Mouse (Mus musculus): Measurements from ENCODE around the gene Zwilch. TPM values are rescaled to one million over a fixed set of nuclear protein-coding genes. Genes with fewer than 3 reads are reported as not detected.
"Not testable (repeated sequence)": the region's sequence is repeated elsewhere in the genome, so short reads cannot be mapped to it uniquely, and the experiment has no call there.

Zwilch gene
- polyA plus RNA-seq, 1 experiment from 2014 or later = 18.6 TPM

- not testable (repeated sequence) for ATAC-seq (ENCODE audit: insufficient number of reproducible peaks, insufficient read depth, low FRiP score, low read depth); H3K4me3 ChIP-seq (ENCODE audit: control insufficient read depth in 1 of 2, insufficient read depth in 1 of 2, low read depth in 1 of 2, low read length in 2 of 2)
Observed at GRCm38 (mm10) chr9:64124846-64125245, 48.1 kb downstream of the Zwilch start.

GRCm38 (mm10) chr9:64122601-64123000, 50.3 kb downstream of the Zwilch start:
- WGBS = 84% methylated on average over 10 of the region's 10 CpGs

More at GRCm38 (mm10) chr9:64124846-64125245, 48.1 kb downstream of the Zwilch start:
- not testable (repeated sequence) for H3K27me3 ChIP-seq (ENCODE audit: control insufficient read depth, insufficient read depth, low read length); H3K36me3 ChIP-seq (ENCODE audit: control insufficient read depth, insufficient read depth, low read length); H3K4me2 ChIP-seq (ENCODE audit: low read length); H3K9me3 ChIP-seq (ENCODE audit: control insufficient read depth, low read length); H3K27ac ChIP-seq (replicated peaks in 1 of 2; ENCODE audit: control insufficient read depth in 1 of 2, insufficient read depth in 1 of 2, low read depth in 2 of 2, low read length in 2 of 2); H3K9ac ChIP-seq (ENCODE audit: low read length); H3K4me1 ChIP-seq (ENCODE audit: control insufficient read depth in 2 of 2, insufficient read depth in 2 of 2, low read length in 2 of 2)
- 58% methylated on average over 3 of the region's 3 CpGs for WGBS

GRCm38 (mm10) chr9:64120584-64121277, 52.2 kb downstream of the Zwilch start:
- H3K27me3 ChIP-seq (ENCODE audit: control insufficient read depth, insufficient read depth, low read length) = no peaks in the 10 kb centered on the region
- H3K9ac ChIP-seq (ENCODE audit: low read length) = no peak overlapping the region
- no peak overlapping the region for H3K27ac ChIP-seq (replicated peaks in 1 of 2; ENCODE audit: control insufficient read depth in 1 of 2, insufficient read depth in 1 of 2, low read depth in 2 of 2, low read length in 2 of 2)
- 43% methylated on average over 11 of the region's 11 CpGs for WGBS
- H3K9me3 ChIP-seq (ENCODE audit: control insufficient read depth, low read length) = no peaks in the 10 kb centered on the region
- H3K4me2 ChIP-seq (ENCODE audit: low read length) = no peak overlapping the region
- peaks cover 5 to 10% of the 10 kb centered on the region in 2 experiments; a peak in 3 of 4 replicates for H3K4me1 ChIP-seq (ENCODE audit: control insufficient read depth in 2 of 2, insufficient read depth in 2 of 2, low read length in 2 of 2)
- H3K36me3 ChIP-seq (ENCODE audit: control insufficient read depth, insufficient read depth, low read length) = no peaks in the 10 kb centered on the region
- ATAC-seq (ENCODE audit: insufficient number of reproducible peaks, insufficient read depth, low FRiP score, low read depth) = no peak
- H3K4me3 ChIP-seq (ENCODE audit: control insufficient read depth in 1 of 2, insufficient read depth in 1 of 2, low read depth in 1 of 2, low read length in 2 of 2) = no peak overlapping the region

More at GRCm38 (mm10) chr9:64122601-64123000, 50.3 kb downstream of the Zwilch start:
- Histone ChIP-seq H3K4me3 (ENCODE audit: control insufficient read depth in 1 of 2, insufficient read depth in 1 of 2, low read depth in 1 of 2, low read length in 2 of 2) (no peak overlapping the region), H3K9ac (ENCODE audit: low read length) (no peak overlapping the region), H3K4me1 (ENCODE audit: control insufficient read depth in 2 of 2, insufficient read depth in 2 of 2, low read length in 2 of 2) (peaks cover 3 to 5% of the 10 kb centered on the region in 2 experiments; a peak in 3 of 4 replicates), H3K36me3 (ENCODE audit: control insufficient read depth, insufficient read depth, low read length) (no peaks in the 10 kb centered on the region), H3K27me3 (ENCODE audit: control insufficient read depth, insufficient read depth, low read length) (no peaks in the 10 kb centered on the region), H3K9me3 (ENCODE audit: control insufficient read depth, low read length) (no peaks in the 10 kb centered on the region), H3K27ac (replicated peaks in 1 of 2; ENCODE audit: control insufficient read depth in 1 of 2, insufficient read depth in 1 of 2, low read depth in 2 of 2, low read length in 2 of 2) (no peak overlapping the region), H3K4me2 (ENCODE audit: low read length) (no peak overlapping the region)
- ATAC-seq (ENCODE audit: insufficient number of reproducible peaks, insufficient read depth, low FRiP score, low read depth) = no peak

GRCm38 (mm10) chr9:64119898-64120297, 53.0 kb downstream of the Zwilch start:
- Histone ChIP-seq H3K36me3 (ENCODE audit: control insufficient read depth, insufficient read depth, low read length) (no peaks in the 10 kb centered on the region), H3K4me1 (ENCODE audit: control insufficient read depth in 2 of 2, insufficient read depth in 2 of 2, low read length in 2 of 2) (peaks cover 7 to 12% of the 10 kb centered on the region in 2 experiments), H3K4me2 (ENCODE audit: low read length) (no peak overlapping the region), H3K4me3 (ENCODE audit: control insufficient read depth in 1 of 2, insufficient read depth in 1 of 2, low read depth in 1 of 2, low read length in 2 of 2) (no peak overlapping the region), H3K9me3 (ENCODE audit: control insufficient read depth, low read length) (no peaks in the 10 kb centered on the region), H3K9ac (ENCODE audit: low read length) (no peak overlapping the region), H3K27me3 (ENCODE audit: control insufficient read depth, insufficient read depth, low read length) (no peaks in the 10 kb centered on the region), H3K27ac (replicated peaks in 1 of 2; ENCODE audit: control insufficient read depth in 1 of 2, insufficient read depth in 1 of 2, low read depth in 2 of 2, low read length in 2 of 2) (no peak overlapping the region)
- ATAC-seq (ENCODE audit: insufficient number of reproducible peaks, insufficient read depth, low FRiP score, low read depth) = no peak
- WGBS = 28% methylated on average over 8 of the region's 8 CpGs

- Histone ChIP-seq H3K27me3 (ENCODE audit: control insufficient read depth, insufficient read depth, low read length) (no peaks in the 10 kb centered on the region), H3K4me2 (ENCODE audit: low read length) (no peak within 1 kb of the TSS), H3K36me3 (ENCODE audit: control insufficient read depth, insufficient read depth, low read length) (no peaks in the 10 kb centered on the region), H3K27ac (replicated peaks in 1 of 2; ENCODE audit: control insufficient read depth in 1 of 2, insufficient read depth in 1 of 2, low read depth in 2 of 2, low read length in 2 of 2) (0 out of 4 replicates have a peak within 1 kb of the TSS, but pooled peaks of 1 of the 2 experiments have one; percentile 4), H3K4me1 (ENCODE audit: control insufficient read depth in 2 of 2, insufficient read depth in 2 of 2, low read length in 2 of 2) (peaks cover 20 to 29% of the 10 kb centered on the region in 2 experiments), H3K9ac (ENCODE audit: low read length) (no peak within 1 kb of the TSS), H3K9me3 (ENCODE audit: control insufficient read depth, low read length) (no peaks in the 10 kb centered on the region), H3K4me3 (ENCODE audit: control insufficient read depth in 1 of 2, insufficient read depth in 1 of 2, low read depth in 1 of 2, low read length in 2 of 2) (no peak within 1 kb of the TSS)
- 53% methylated on average over 3 of the region's 3 CpGs for WGBS
- no peak for ATAC-seq (ENCODE audit: insufficient number of reproducible peaks, insufficient read depth, low FRiP score, low read depth)
Observed at GRCm38 (mm10) chr9:64116876-64117275, 56.0 kb downstream of the Zwilch start, which contains the start of gene Lctl. Gene Lctl, plus strand, starts transcription at chr9:64117147.

- WGBS = 88% methylated on average over 6 of the region's 6 CpGs
Observed at GRCm38 (mm10) chr9:64115756-64116155, 57.1 kb downstream of the Zwilch start.

GRCm38 (mm10) chr9:64114646-64115045, 58.3 kb downstream of the Zwilch start:
- H3K27me3 ChIP-seq (ENCODE audit: control insufficient read depth, insufficient read depth, low read length) = no peaks in the 10 kb centered on the region
- H3K27ac ChIP-seq (replicated peaks in 1 of 2; ENCODE audit: control insufficient read depth in 1 of 2, insufficient read depth in 1 of 2, low read depth in 2 of 2, low read length in 2 of 2) = peak overlapping the region; percentile 73 to 85
- H3K4me1 ChIP-seq (ENCODE audit: control insufficient read depth in 2 of 2, insufficient read depth in 2 of 2, low read length in 2 of 2) = peaks cover 20 to 29% of the 10 kb centered on the region in 2 experiments
- H3K9me3 ChIP-seq (ENCODE audit: control insufficient read depth, low read length) = no peaks in the 10 kb centered on the region
- H3K4me3 ChIP-seq (ENCODE audit: control insufficient read depth in 1 of 2, insufficient read depth in 1 of 2, low read depth in 1 of 2, low read length in 2 of 2) = no peak overlapping the region
- 0% methylated on average over 2 of the region's 2 CpGs for whole genome bisulfite sequencing
- ATAC-seq (ENCODE audit: insufficient number of reproducible peaks, insufficient read depth, low FRiP score, low read depth) = peak; percentile 80
- no peak overlapping the region for H3K4me2 ChIP-seq (ENCODE audit: low read length)
- no peaks in the 10 kb centered on the region for H3K36me3 ChIP-seq (ENCODE audit: control insufficient read depth, insufficient read depth, low read length)
- H3K9ac ChIP-seq (ENCODE audit: low read length) = peak overlapping the region; percentile 34; the same call in 1 of the 2 replicates

More at GRCm38 (mm10) chr9:64115756-64116155, 57.1 kb downstream of the Zwilch start:
- ATAC-seq (ENCODE audit: insufficient number of reproducible peaks, insufficient read depth, low FRiP score, low read depth) = no peak
- Histone ChIP-seq H3K9ac (ENCODE audit: low read length) (no peak overlapping the region), H3K4me2 (ENCODE audit: low read length) (no peak overlapping the region), H3K27ac (replicated peaks in 1 of 2; ENCODE audit: control insufficient read depth in 1 of 2, insufficient read depth in 1 of 2, low read depth in 2 of 2, low read length in 2 of 2) (no peak overlapping the region), H3K9me3 (ENCODE audit: control insufficient read depth, low read length) (no peaks in the 10 kb centered on the region), H3K36me3 (ENCODE audit: control insufficient read depth, insufficient read depth, low read length) (no peaks in the 10 kb centered on the region), H3K4me1 (ENCODE audit: control insufficient read depth in 2 of 2, insufficient read depth in 2 of 2, low read length in 2 of 2) (peaks cover 20 to 29% of the 10 kb centered on the region in 2 experiments), H3K4me3 (ENCODE audit: control insufficient read depth in 1 of 2, insufficient read depth in 1 of 2, low read depth in 1 of 2, low read length in 2 of 2) (no peak overlapping the region), H3K27me3 (ENCODE audit: control insufficient read depth, insufficient read depth, low read length) (no peaks in the 10 kb centered on the region)
